Mouse (Mus musculus) testis, adult 2 months (tissue): ENCODE data around the gene Tdo2. TPM values are rescaled to one million over a fixed set of nuclear protein-coding genes. Genes with fewer than 3 reads are reported as not detected.

Experiments used
- H3K27ac ChIP-seq: fragments of 200-500 bp; 2 replicates; pipeline ENCODE4 v1.5.1; 2012; ENCODE audit warnings: low read depth, low read length; ENCODE audit not compliant: control insufficient read depth, insufficient read depth
- H3K27me3 ChIP-seq: fragments of 200-500 bp; 2 replicates; pipeline ENCODE4 v1.6.1; 2012; ENCODE audit warnings: mild to moderate bottlenecking, low read length, moderate library complexity; ENCODE audit not compliant: control insufficient read depth, insufficient read depth
- H3K36me3 ChIP-seq: fragments of 200-500 bp; 2 replicates; pipeline ENCODE4 v1.6.1; 2012; ENCODE audit warnings: mild to moderate bottlenecking, low read length; ENCODE audit not compliant: control insufficient read depth, insufficient read depth
- H3K4me1 ChIP-seq: fragments of 200-500 bp; 2 replicates; pipeline ENCODE4 v1.6.1; 2012; ENCODE audit warnings: low read length; ENCODE audit not compliant: control insufficient read depth, insufficient read depth
- H3K4me3 ChIP-seq: fragments of 200-500 bp; 2 replicates; pipeline ENCODE4 v1.5.1; 2012; ENCODE audit warnings: low read depth, mild to moderate bottlenecking, low read length, moderate library complexity, mixed read lengths; ENCODE audit not compliant: control insufficient read depth
- CTCF ChIP-seq: fragments of 200-500 bp; IDR thresholded peaks from 2 replicates; pipeline ENCODE4 v1.5.1; 2012; ENCODE audit warnings: low read depth, mild to moderate bottlenecking, inconsistent platforms, low read length, moderate library complexity; ENCODE audit not compliant: control insufficient read depth, insufficient read depth, insufficient replicate concordance
- POLR2A ChIP-seq: fragments of 200-500 bp; IDR thresholded peaks from 2 replicates; pipeline ENCODE4 v1.6.1; 2012; ENCODE audit warnings: low read depth, mild to moderate bottlenecking, inconsistent platforms, low read length, moderate library complexity; ENCODE audit not compliant: control insufficient read depth
- polyA plus RNA-seq: library from polyadenylated mRNA; depleted of rRNA; stranded (reverse); fragments of >200 nt; gene quantifications from 2 replicates; pipeline ENCODE4 v1.2.3, GENCODE M21; 2012; rRNA removed

Tdo2 gene
- 0.16 and 0.40 TPM in 2 replicates for polyA plus RNA-seq

- TF ChIP-seq CTCF (no peak), POLR2A (no peak)
- H3K27me3 ChIP-seq, result no peaks in the 10 kb centered on the region
Observed at GRCm38 (mm10) chr3:81976102-81976501, at the start of gene Tdo2. TSS of gene Tdo2 (minus strand) at chr3:81976202.

GRCm38 (mm10) chr3:82023065-82023464 lies 47.1 kb upstream of the Tdo2 start:
- Histone ChIP-seq H3K27me3 (no peaks in the 10 kb centered on the region), H3K4me3 (no peak overlapping the region), H3K4me1 (no peaks in the 10 kb centered on the region), H3K36me3 (no peaks in the 10 kb centered on the region), H3K27ac (no peak overlapping the region)
- TF ChIP-seq CTCF (no peak), POLR2A (no peak)

More at GRCm38 (mm10) chr3:81976102-81976501, at the start of gene Tdo2:
- H3K36me3 ChIP-seq, result no peaks in the 10 kb centered on the region
- H3K27ac ChIP-seq, result no peak within 1 kb of the TSS
- no peak within 1 kb of the TSS for H3K4me3 ChIP-seq
- H3K4me1 ChIP-seq, result no peaks in the 10 kb centered on the region

GRCm38 (mm10) chr3:82022421-82022920 lies 46.5 kb upstream of the Tdo2 start:
- no peaks in the 10 kb centered on the region for H3K36me3 ChIP-seq
- H3K4me3 ChIP-seq, result no peak overlapping the region
- no peaks in the 10 kb centered on the region for H3K4me1 ChIP-seq
- TF ChIP-seq CTCF (no peak), POLR2A (no peak)
- no peaks in the 10 kb centered on the region for H3K27me3 ChIP-seq
- H3K27ac ChIP-seq, result no peak overlapping the region; the same call in 1 of the 2 replicates

GRCm38 (mm10) chr3:82014148-82014703 lies 38.2 kb upstream of the Tdo2 start:
- H3K27ac ChIP-seq, result no peak overlapping the region
- H3K4me1 ChIP-seq, result no peaks in the 10 kb centered on the region
- no peak for TF ChIP-seq POLR2A
- no peak for TF ChIP-seq CTCF
- no peaks in the 10 kb centered on the region for H3K36me3 ChIP-seq
- H3K4me3 ChIP-seq, result no peak overlapping the region
- no peaks in the 10 kb centered on the region for H3K27me3 ChIP-seq

- no peaks in the 10 kb centered on the region for H3K36me3 ChIP-seq
- no peak for TF ChIP-seq CTCF
- no peaks in the 10 kb centered on the region for H3K4me1 ChIP-seq
- H3K27me3 ChIP-seq, result no peaks in the 10 kb centered on the region
- H3K4me3 ChIP-seq, result no peak overlapping the region
- no peak overlapping the region for H3K27ac ChIP-seq
Observed at GRCm38 (mm10) chr3:82007002-82007401, 31.0 kb upstream of the Tdo2 start.

- Histone ChIP-seq H3K27me3 (no peaks in the 10 kb centered on the region), H3K36me3 (no peaks in the 10 kb centered on the region), H3K27ac (no peak overlapping the region), H3K4me3 (no peak overlapping the region), H3K4me1 (no peaks in the 10 kb centered on the region)
- TF ChIP-seq POLR2A, result no peak
- TF ChIP-seq CTCF, result peak; percentile 29; the same call in 1 of the 2 replicates
Observed at GRCm38 (mm10) chr3:81995988-81996387, 20.0 kb upstream of the Tdo2 start.

- H3K4me1 ChIP-seq, result no peaks in the 10 kb centered on the region
- no peak overlapping the region for H3K27ac ChIP-seq
- no peak overlapping the region for H3K4me3 ChIP-seq
- no peaks in the 10 kb centered on the region for H3K36me3 ChIP-seq
- TF ChIP-seq POLR2A (no peak), CTCF (no peak)
- no peaks in the 10 kb centered on the region for H3K27me3 ChIP-seq
Observed at GRCm38 (mm10) chr3:81995371-81995770, 19.4 kb upstream of the Tdo2 start.

GRCm38 (mm10) chr3:81990531-81990930 lies 14.5 kb upstream of the Tdo2 start:
- H3K4me1 ChIP-seq, result no peaks in the 10 kb centered on the region
- no peak overlapping the region for H3K27ac ChIP-seq
- no peaks in the 10 kb centered on the region for H3K27me3 ChIP-seq
- H3K36me3 ChIP-seq, result no peaks in the 10 kb centered on the region
- no peak for TF ChIP-seq CTCF
- TF ChIP-seq POLR2A, result no peak
- no peak overlapping the region for H3K4me3 ChIP-seq
